Mouse (Mus musculus) MEL (cell line): Measurements from ENCODE around the gene Plekhg2. TPM values are rescaled to one million over a fixed set of nuclear protein-coding genes. Genes with fewer than 3 reads are reported as not detected.

Experiments used
- DNase-seq: peaks from one replicate; pipeline ENCODE4 v3.0.0; 2011; ENCODE audit warnings: low read depth, low spot score
- H3K27ac ChIP-seq: 2 replicates; pipeline ENCODE4 v1.5.1; 2012; ENCODE audit warnings: low read depth, mild to moderate bottlenecking, control low read depth, low read length, moderate library complexity; ENCODE audit not compliant: control insufficient read depth
- H3K27me3 ChIP-seq, 2 experiments: fragments of 150-350 bp in 1 of 2; sonication (generic) in 1 of 2; 2 replicates each; pipeline ENCODE4 v1.6.1; 2012; ENCODE audit warnings: low read length in 2 of 2, mild to moderate bottlenecking in 2 of 2, improper control_type of control experiment in 1 of 2, moderate library complexity in 1 of 2; ENCODE audit not compliant: insufficient read depth in 2 of 2, control insufficient read depth in 1 of 2
- H3K36me3 ChIP-seq, 2 experiments: 2 replicates each; pipeline ENCODE4 v1.6.1; 2012 to 2014; ENCODE audit warnings: low read length in 2 of 2, improper control_type of control experiment in 1 of 2, inconsistent platforms in 1 of 2, mild to moderate bottlenecking in 1 of 2; ENCODE audit not compliant: insufficient read depth in 2 of 2, control insufficient read depth in 1 of 2
- H3K4me1 ChIP-seq, 2 experiments: fragments of 150-350 bp in 1 of 2; sonication (generic) in 1 of 2; 2 replicates each; pipeline ENCODE4 v1.6.1; 2012; ENCODE audit warnings: low read length in 2 of 2, improper control_type of control experiment in 1 of 2, mild to moderate bottlenecking in 1 of 2; ENCODE audit not compliant: insufficient read depth in 2 of 2, control insufficient read depth in 1 of 2
- H3K4me3 ChIP-seq, 2 experiments: fragments of 150-350 bp in 1 of 2; sonication (generic) in 1 of 2; 2 replicates each; pipeline ENCODE4 v1.5.1; 2012; ENCODE audit warnings: low read depth in 2 of 2, low read length in 2 of 2, mild to moderate bottlenecking in 2 of 2, moderate library complexity in 2 of 2, control low read depth in 1 of 2, improper control_type of control experiment in 1 of 2; ENCODE audit not compliant: control insufficient read depth in 1 of 2, insufficient read depth in 1 of 2
- H3K79me2 ChIP-seq: 2 replicates; pipeline ENCODE4 v1.6.1; 2012; ENCODE audit warnings: mild to moderate bottlenecking, low read length, moderate library complexity; ENCODE audit not compliant: control insufficient read depth, poor library complexity, insufficient read depth
- H3K9ac ChIP-seq: 2 replicates; pipeline ENCODE4 v1.6.1; 2012; ENCODE audit warnings: low read depth, mild to moderate bottlenecking, control low read depth, low read length, moderate library complexity; ENCODE audit not compliant: control insufficient read depth, poor library complexity, severe bottlenecking
- H3K9me3 ChIP-seq: fragments of 150-350 bp; sonication (generic); replicated peaks from 2 replicates; pipeline ENCODE4 v1.6.1; 2012; ENCODE audit warnings: mild to moderate bottlenecking, low read length, improper control_type of control experiment, moderate library complexity; ENCODE audit not compliant: insufficient read depth
- BHLHE40 ChIP-seq: IDR thresholded peaks from 2 replicates; pipeline ENCODE4 v1.6.1; 2012; ENCODE audit warnings: low read depth, mild to moderate bottlenecking, inconsistent platforms, low read length, improper control_type of control experiment, borderline replicate concordance
- CHD1 ChIP-seq: IDR thresholded peaks from 2 replicates; pipeline ENCODE4 v1.6.1; 2012; ENCODE audit warnings: low read depth, mild to moderate bottlenecking, inconsistent platforms, low read length, improper control_type of control experiment
- CHD2 ChIP-seq: IDR thresholded peaks from 2 replicates; pipeline ENCODE4 v1.6.1; 2011; ENCODE audit warnings: low read length, improper control_type of control experiment
- CTCF ChIP-seq, 3 experiments: IDR thresholded peaks in 2 of 3; conservative IDR thresholded peaks in 1 of 3; 2 replicates each; pipeline ENCODE4 v1.5.1; 2011 to 2012; ENCODE audit warnings: low read length in 3 of 3, low read depth in 2 of 3, mild to moderate bottlenecking in 2 of 3, improper control_type of control experiment in 1 of 3, inconsistent platforms in 1 of 3, mixed read lengths in 1 of 3, moderate library complexity in 1 of 3; ENCODE audit not compliant: control insufficient read depth in 1 of 3, insufficient read depth in 1 of 3, poor library complexity in 1 of 3, severe bottlenecking in 1 of 3
- E2F4 ChIP-seq: IDR thresholded peaks from 2 replicates; pipeline ENCODE4 v1.6.1; 2011; ENCODE audit warnings: low read depth, low read length, improper control_type of control experiment, borderline replicate concordance
- ELF1 ChIP-seq: IDR thresholded peaks from 2 replicates; pipeline ENCODE4 v1.6.1; 2014; ENCODE audit warnings: low read depth, mild to moderate bottlenecking, inconsistent platforms, low read length, improper control_type of control experiment, moderate library complexity
- ETS1 ChIP-seq: IDR thresholded peaks from 2 replicates; pipeline ENCODE4 v1.6.1; 2012; ENCODE audit warnings: low read depth, mild to moderate bottlenecking, inconsistent platforms, low read length, improper control_type of control experiment, moderate library complexity
- GABPA ChIP-seq: IDR thresholded peaks from 2 replicates; pipeline ENCODE4 v1.6.1; 2012; ENCODE audit warnings: low read depth, mild to moderate bottlenecking, inconsistent platforms, low read length, improper control_type of control experiment, moderate library complexity
- GATA1 ChIP-seq: IDR thresholded peaks from 2 replicates; pipeline ENCODE4 v1.6.1; 2011; ENCODE audit warnings: low read depth, low read length, improper control_type of control experiment
- HCFC1 ChIP-seq: IDR thresholded peaks from 2 replicates; pipeline ENCODE4 v1.6.1; 2012; ENCODE audit warnings: low read depth, mild to moderate bottlenecking, inconsistent platforms, low read length, improper control_type of control experiment, moderate library complexity
- JUND ChIP-seq: IDR thresholded peaks from 2 replicates; pipeline ENCODE4 v1.6.1; 2011; ENCODE audit warnings: low read depth, mild to moderate bottlenecking, improper control_type of control experiment, low read length
- KAT2A ChIP-seq: conservative IDR thresholded peaks from 2 replicates; pipeline ENCODE4 v1.6.1; 2012; ENCODE audit warnings: low read depth, low read length, improper control_type of control experiment, inconsistent platforms
- MAZ ChIP-seq: IDR thresholded peaks from 2 replicates; pipeline ENCODE4 v1.6.1; 2012; ENCODE audit warnings: low read depth, mild to moderate bottlenecking, inconsistent platforms, low read length, improper control_type of control experiment
- MXI1 ChIP-seq: IDR thresholded peaks from 2 replicates; pipeline ENCODE4 v1.6.1; 2011; ENCODE audit warnings: mild to moderate bottlenecking, low read depth, low read length, improper control_type of control experiment
- MYB ChIP-seq: IDR thresholded peaks from 2 replicates; pipeline ENCODE4 v1.6.1; 2011; ENCODE audit warnings: mild to moderate bottlenecking, low read depth, low read length, improper control_type of control experiment
- MYC ChIP-seq: IDR thresholded peaks from 2 replicates; pipeline ENCODE4 v1.6.1; 2011; ENCODE audit warnings: low read depth, mild to moderate bottlenecking, low read length, improper control_type of control experiment, moderate library complexity
- NELFE ChIP-seq: IDR thresholded peaks from 2 replicates; pipeline ENCODE4 v1.6.1; 2011; ENCODE audit warnings: low read depth, low read length, improper control_type of control experiment
- NRF1 ChIP-seq: IDR thresholded peaks from 2 replicates; pipeline ENCODE4 v1.6.1; 2014; ENCODE audit warnings: low read depth, mild to moderate bottlenecking, inconsistent platforms, low read length, improper control_type of control experiment, moderate library complexity; ENCODE audit not compliant: poor library complexity, insufficient read depth, severe bottlenecking
- RAD21 ChIP-seq: IDR thresholded peaks from 2 replicates; pipeline ENCODE4 v1.6.1; 2011; ENCODE audit warnings: mild to moderate bottlenecking, low read depth, low read length, improper control_type of control experiment
- RCOR1 ChIP-seq: IDR thresholded peaks from 2 replicates; pipeline ENCODE4 v1.6.1; 2012; ENCODE audit warnings: low read depth, mild to moderate bottlenecking, inconsistent platforms, low read length, improper control_type of control experiment
- SIN3A ChIP-seq: IDR thresholded peaks from 2 replicates; pipeline ENCODE4 v1.6.1; 2012; ENCODE audit warnings: low read length, improper control_type of control experiment, inconsistent platforms
- SMC3 ChIP-seq: IDR thresholded peaks from 2 replicates; pipeline ENCODE4 v1.6.1; 2011; ENCODE audit warnings: low read depth, low read length, improper control_type of control experiment
- TAL1 ChIP-seq: IDR thresholded peaks from 2 replicates; pipeline ENCODE4 v1.6.1; 2012; ENCODE audit warnings: mild to moderate bottlenecking, inconsistent platforms, low read length, moderate library complexity, mixed read lengths
- TBP ChIP-seq: IDR thresholded peaks from 2 replicates; pipeline ENCODE4 v1.8.0; 2011; ENCODE audit warnings: low read depth, low read length, improper control_type of control experiment
- UBTF ChIP-seq: IDR thresholded peaks from 2 replicates; pipeline ENCODE4 v1.6.1; 2012; ENCODE audit warnings: low read depth, mild to moderate bottlenecking, inconsistent platforms, low read length, improper control_type of control experiment, moderate library complexity, borderline replicate concordance; ENCODE audit not compliant: insufficient read depth
- USF1 ChIP-seq: IDR thresholded peaks from 2 replicates; pipeline ENCODE4 v1.6.1; 2014; ENCODE audit warnings: low read depth, mild to moderate bottlenecking, inconsistent platforms, low read length, improper control_type of control experiment, moderate library complexity
- USF2 ChIP-seq, 2 experiments: IDR thresholded peaks; 2 replicates each; pipeline ENCODE4 v1.6.1; 2011 to 2012; ENCODE audit warnings: improper control_type of control experiment in 2 of 2, low read length in 2 of 2, borderline replicate concordance in 1 of 2, inconsistent platforms in 1 of 2, low read depth in 1 of 2, mild to moderate bottlenecking in 1 of 2; ENCODE audit not compliant: insufficient read depth in 1 of 2
- ZC3H11A ChIP-seq: IDR thresholded peaks from 2 replicates; pipeline ENCODE4 v1.6.1; 2012; ENCODE audit warnings: low read depth, mild to moderate bottlenecking, inconsistent platforms, low read length, improper control_type of control experiment
- ZMIZ1 ChIP-seq: IDR thresholded peaks from 2 replicates; pipeline ENCODE4 v1.6.1; 2012; ENCODE audit warnings: low read depth, mild to moderate bottlenecking, inconsistent platforms, low read length, improper control_type of control experiment, moderate library complexity
- polyA plus RNA-seq, 2 experiments: library from polyadenylated mRNA; stranded (reverse) in 1 of 2; unstranded in 1 of 2; fragments of >175 nt in 1 of 2; fragments of >200 nt in 1 of 2; gene quantifications; 2 replicates each; pipeline versions ENCODE4 v1.2.1 to v1.2.4; 2012; ENCODE audit warnings: low replicate concordance in 2 of 2, low read depth in 1 of 2; ENCODE audit not compliant: insufficient read length in 2 of 2, insufficient read depth in 1 of 2, missing spikeins in 1 of 2
- total RNA-seq: library from RNA; depleted of rRNA; stranded (reverse); fragments of 300-350 nt; gene quantifications from 2 replicates; pipeline ENCODE4 v1.2.3, GENCODE M21; 2012

Plekhg2 gene
- total and polyA plus RNA-seq, 3 experiments, result 1.1 to 9.2 TPM; not detected in 1

GRCm38 (mm10) chr7:28351676-28352191 is 20.7 kb downstream of the Plekhg2 start:
- DNase-seq, result peak; percentile 59
- Histone ChIP-seq H3K27ac (peak overlapping the region; percentile 63), H3K79me2 (peaks cover 20% of the 10 kb centered on the region), H3K27me3 (no peaks in the 10 kb centered on the region), H3K4me1 (peaks cover 2 to 22% of the 10 kb centered on the region in 2 experiments; a peak in 3 of 4 replicates), H3K36me3 (peaks cover 11 to 24% of the 10 kb centered on the region in 2 experiments), H3K9me3 (no peaks in the 10 kb centered on the region), H3K4me3 (peak overlapping the region; percentile 74 to 87), H3K9ac (peak overlapping the region; percentile 78)
- TF ChIP-seq JUND (no peak), SIN3A (peak; percentile 39; the same call in 1 of the 2 replicates)

- Histone ChIP-seq H3K4me3 (peak within 1 kb of the TSS; percentile 76 to 88), H3K9ac (peak within 1 kb of the TSS; percentile 81), H3K4me1 (peaks cover 2 to 20% of the 10 kb centered on the region in 2 experiments; a peak in 3 of 4 replicates), H3K27me3 (no peaks in the 10 kb centered on the region), H3K79me2 (peaks cover 20% of the 10 kb centered on the region), H3K27ac (peak within 1 kb of the TSS; percentile 63), H3K36me3 (peaks cover 11 to 24% of the 10 kb centered on the region in 2 experiments), H3K9me3 (no peaks in the 10 kb centered on the region)
- peak; percentile 97 for DNase-seq
- TF ChIP-seq TBP, result peak; percentile 92
- no peak for TF ChIP-seq RAD21
- TF ChIP-seq GATA1, result no peak
- no peak for TF ChIP-seq MYB
- TF ChIP-seq SMC3, result no peak
- peak; percentile 92 for TF ChIP-seq KAT2A
- TF ChIP-seq GABPA, result no peak
- TF ChIP-seq MAZ, result peak; percentile 98
- TF ChIP-seq MYC, result peak; percentile 68; the same call in 1 of the 2 replicates
- no peak for TF ChIP-seq CHD1
- TF ChIP-seq TAL1, result no peak
- TF ChIP-seq CTCF (IDR thresholded peaks at IDR 0.05 in 2 of 3, conservative IDR thresholded peaks at IDR 0.05 in 1 of 3; ENCODE audit: control insufficient read depth in 1 of 3, insufficient read depth in 1 of 3, low read depth in 2 of 3, low read length in 3 of 3, poor library complexity in 1 of 3, severe bottlenecking in 1 of 3), result no peak
- no peak for TF ChIP-seq ZC3H11A
- TF ChIP-seq ELF1, result peak; percentile 94
- TF ChIP-seq ZMIZ1, result peak; percentile 74; the same call in 1 of the 2 replicates
- TF ChIP-seq USF1, result 0 out of 2 replicates have a peak, but pooled peaks have one; percentile 7
- peak; percentile 90 for TF ChIP-seq NELFE
- peak; percentile 86 for TF ChIP-seq NRF1
- peak; percentile 64; the same call in 1 of the 2 replicates for TF ChIP-seq SIN3A
- peak; percentile 94 for TF ChIP-seq HCFC1
- TF ChIP-seq ETS1, result no peak
- TF ChIP-seq E2F4, result peak; percentile 69; the same call in 1 of the 2 replicates
- no peak for TF ChIP-seq BHLHE40
- TF ChIP-seq CHD2, result no peak
- no peak for TF ChIP-seq UBTF
- TF ChIP-seq MXI1, result peak; percentile 78
- no peak for TF ChIP-seq USF2 (IDR thresholded peaks at IDR 0.05; ENCODE audit: borderline replicate concordance in 1 of 2, insufficient read depth in 1 of 2, low read depth in 1 of 2, low read length in 2 of 2)
- no peak for TF ChIP-seq RCOR1
Observed at GRCm38 (mm10) chr7:28350155-28350883, 22.1 kb downstream of the Plekhg2 start, which contains the start of gene Rps16. Gene Rps16 (plus strand): TSS chr7:28350652.
